Mouse (Mus musculus): ENCODE measurements around the gene Ttc21b. TPM values are rescaled to one million over a fixed set of nuclear protein-coding genes. Genes with fewer than 3 reads are reported as not detected.

The Ttc21b gene
- total RNA-seq, 1 experiment from 2014 or later = 10.9 TPM

- no peak for ATAC-seq (replicated peaks in 1 of 2; ENCODE audit: insufficient read depth in 1 of 2, low FRiP score in 2 of 2, low TSS enrichment in 1 of 2, low read depth in 1 of 2, poor library complexity in 2 of 2, severe bottlenecking in 2 of 2)
These were observed 77.6 kb downstream of the Ttc21b start for GRCm38 (mm10) chr2:66178848-66179215.

GRCm38 (mm10) chr2:66177886-66178847 lies 78.2 kb downstream of the Ttc21b start:
- ATAC-seq (replicated peaks in 1 of 2; ENCODE audit: insufficient read depth in 1 of 2, low FRiP score in 2 of 2, low TSS enrichment in 1 of 2, low read depth in 1 of 2, poor library complexity in 2 of 2, severe bottlenecking in 2 of 2) = peak in 1 of 2 experiments; percentile 17; a peak in 1 of 4 replicates

GRCm38 (mm10) chr2:66177017-66177416 lies 79.4 kb downstream of the Ttc21b start:
- ATAC-seq (replicated peaks in 1 of 2; ENCODE audit: insufficient read depth in 1 of 2, low FRiP score in 2 of 2, low TSS enrichment in 1 of 2, low read depth in 1 of 2, poor library complexity in 2 of 2, severe bottlenecking in 2 of 2) = no peak

- no peak for ATAC-seq (replicated peaks in 1 of 2; ENCODE audit: insufficient read depth in 1 of 2, low FRiP score in 2 of 2, low TSS enrichment in 1 of 2, low read depth in 1 of 2, poor library complexity in 2 of 2, severe bottlenecking in 2 of 2)
These were observed 83.3 kb downstream of the Ttc21b start for GRCm38 (mm10) chr2:66173134-66173533.

GRCm38 (mm10) chr2:66171643-66172042 lies 84.8 kb downstream of the Ttc21b start:
- no peak for ATAC-seq (replicated peaks in 1 of 2; ENCODE audit: insufficient read depth in 1 of 2, low FRiP score in 2 of 2, low TSS enrichment in 1 of 2, low read depth in 1 of 2, poor library complexity in 2 of 2, severe bottlenecking in 2 of 2)

GRCm38 (mm10) chr2:66170721-66171120 lies 85.7 kb downstream of the Ttc21b start:
- ATAC-seq (replicated peaks in 1 of 2; ENCODE audit: insufficient read depth in 1 of 2, low FRiP score in 2 of 2, low TSS enrichment in 1 of 2, low read depth in 1 of 2, poor library complexity in 2 of 2, severe bottlenecking in 2 of 2) = no peak

- ATAC-seq (replicated peaks in 1 of 2; ENCODE audit: insufficient read depth in 1 of 2, low FRiP score in 2 of 2, low TSS enrichment in 1 of 2, low read depth in 1 of 2, poor library complexity in 2 of 2, severe bottlenecking in 2 of 2) = no peak
These were observed 91.4 kb downstream of the Ttc21b start for GRCm38 (mm10) chr2:66165025-66165424.

GRCm38 (mm10) chr2:66158140-66158915 lies 98.1 kb downstream of the Ttc21b start:
- ATAC-seq (replicated peaks in 1 of 2; ENCODE audit: insufficient read depth in 1 of 2, low FRiP score in 2 of 2, low TSS enrichment in 1 of 2, low read depth in 1 of 2, poor library complexity in 2 of 2, severe bottlenecking in 2 of 2) = no peak

GRCm38 (mm10) chr2:66151436-66151835 lies 105.0 kb downstream of the Ttc21b start:
- no peak for ATAC-seq (replicated peaks in 1 of 2; ENCODE audit: insufficient read depth in 1 of 2, low FRiP score in 2 of 2, low TSS enrichment in 1 of 2, low read depth in 1 of 2, poor library complexity in 2 of 2, severe bottlenecking in 2 of 2)

GRCm38 (mm10) chr2:66150531-66150930 lies 105.9 kb downstream of the Ttc21b start:
- ATAC-seq (replicated peaks in 1 of 2; ENCODE audit: insufficient read depth in 1 of 2, low FRiP score in 2 of 2, low TSS enrichment in 1 of 2, low read depth in 1 of 2, poor library complexity in 2 of 2, severe bottlenecking in 2 of 2) = no peak

GRCm38 (mm10) chr2:66148654-66149230 lies 107.7 kb downstream of the Ttc21b start:
- peak in 1 of 2 experiments; percentile 7; a peak in 1 of 4 replicates for ATAC-seq (replicated peaks in 1 of 2; ENCODE audit: insufficient read depth in 1 of 2, low FRiP score in 2 of 2, low TSS enrichment in 1 of 2, low read depth in 1 of 2, poor library complexity in 2 of 2, severe bottlenecking in 2 of 2)

GRCm38 (mm10) chr2:66146473-66146872 lies 109.9 kb downstream of the Ttc21b start:
- no peak for ATAC-seq (replicated peaks in 1 of 2; ENCODE audit: insufficient read depth in 1 of 2, low FRiP score in 2 of 2, low TSS enrichment in 1 of 2, low read depth in 1 of 2, poor library complexity in 2 of 2, severe bottlenecking in 2 of 2)

- ATAC-seq (replicated peaks in 1 of 2; ENCODE audit: insufficient read depth in 1 of 2, low FRiP score in 2 of 2, low TSS enrichment in 1 of 2, low read depth in 1 of 2, poor library complexity in 2 of 2, severe bottlenecking in 2 of 2) = no peak; a peak in 1 of 4 replicates
These were observed 111.6 kb downstream of the Ttc21b start for GRCm38 (mm10) chr2:66144770-66145169.

- ATAC-seq (replicated peaks in 1 of 2; ENCODE audit: insufficient read depth in 1 of 2, low FRiP score in 2 of 2, low TSS enrichment in 1 of 2, low read depth in 1 of 2, poor library complexity in 2 of 2, severe bottlenecking in 2 of 2) = no peak
These were observed 113.1 kb downstream of the Ttc21b start for GRCm38 (mm10) chr2:66143284-66143683.

GRCm38 (mm10) chr2:66142711-66143110 lies 113.7 kb downstream of the Ttc21b start:
- no peak for ATAC-seq (replicated peaks in 1 of 2; ENCODE audit: insufficient read depth in 1 of 2, low FRiP score in 2 of 2, low TSS enrichment in 1 of 2, low read depth in 1 of 2, poor library complexity in 2 of 2, severe bottlenecking in 2 of 2)

- ATAC-seq (replicated peaks in 1 of 2; ENCODE audit: insufficient read depth in 1 of 2, low FRiP score in 2 of 2, low TSS enrichment in 1 of 2, low read depth in 1 of 2, poor library complexity in 2 of 2, severe bottlenecking in 2 of 2) = no peak
These were observed 114.1 kb downstream of the Ttc21b start for GRCm38 (mm10) chr2:66142268-66142667.

- ATAC-seq (replicated peaks in 1 of 2; ENCODE audit: insufficient read depth in 1 of 2, low FRiP score in 2 of 2, low TSS enrichment in 1 of 2, low read depth in 1 of 2, poor library complexity in 2 of 2, severe bottlenecking in 2 of 2) = no peak
These were observed 116.2 kb downstream of the Ttc21b start for GRCm38 (mm10) chr2:66140246-66140645.
